Mouse (Mus musculus) CH12.LX (cell line): ENCODE data around the gene Mymk. TPM values are rescaled to one million over a fixed set of nuclear protein-coding genes. Genes with fewer than 3 reads are reported as not detected.

Experiments used
- DNase-seq: peaks from one replicate; pipeline ENCODE4 v3.0.0-alpha.2; 2013; ENCODE audit errors: extremely low read depth
- H3K27ac ChIP-seq: 2 replicates; pipeline ENCODE4 v1.5.1; 2012; ENCODE audit warnings: low read depth, mild to moderate bottlenecking, control low read depth, moderate library complexity; ENCODE audit not compliant: insufficient read depth
- H3K27me3 ChIP-seq: replicated peaks from 2 replicates; pipeline ENCODE3; 2012; ENCODE audit warnings: inconsistent platforms
- H3K36me3 ChIP-seq, 2 experiments: replicated peaks in 1 of 2; 2 replicates each; pipeline versions ENCODE3 to v1.6.1; 2012; ENCODE audit warnings: inconsistent platforms in 1 of 2, low read length in 1 of 2, mild to moderate bottlenecking in 1 of 2, mixed read lengths in 1 of 2, moderate library complexity in 1 of 2; ENCODE audit not compliant: control insufficient read depth in 1 of 2, insufficient read depth in 1 of 2
- H3K4me1 ChIP-seq, 2 experiments: 2 replicates each; pipeline ENCODE4 v1.6.1; 2012; ENCODE audit warnings: inconsistent platforms in 1 of 2, moderate library complexity in 1 of 2; ENCODE audit not compliant: insufficient read depth in 2 of 2, control insufficient read depth in 1 of 2
- H3K4me2 ChIP-seq: 2 replicates; pipeline ENCODE4 v1.6.1; 2012; ENCODE audit warnings: low read depth, mild to moderate bottlenecking, control low read depth; ENCODE audit not compliant: poor library complexity, insufficient read depth, severe bottlenecking
- H3K4me3 ChIP-seq, 3 experiments: fragments of 150-350 bp in 1 of 3; sonication (generic) in 1 of 3; replicated peaks in 1 of 3; 2 replicates each; pipeline versions ENCODE3 to v1.5.1; 2011 to 2012; ENCODE audit warnings: low read depth in 2 of 3, low read length in 2 of 3, mild to moderate bottlenecking in 2 of 3, moderate library complexity in 2 of 3, control low read depth in 1 of 3, improper control_type of control experiment in 1 of 3, inconsistent platforms in 1 of 3, mixed read lengths in 1 of 3; ENCODE audit not compliant: poor library complexity in 1 of 3
- H3K79me2 ChIP-seq: replicated peaks from 2 replicates; pipeline ENCODE4 v1.6.1; 2012; ENCODE audit warnings: mild to moderate bottlenecking, moderate library complexity; ENCODE audit not compliant: control insufficient read depth, poor library complexity, insufficient read depth, severe bottlenecking; ENCODE audit errors: extremely low read depth
- H3K9ac ChIP-seq: 2 replicates; pipeline ENCODE4 v1.6.1; 2012; ENCODE audit warnings: low read depth, mild to moderate bottlenecking, control low read depth, moderate library complexity; ENCODE audit not compliant: insufficient read depth
- H3K9me3 ChIP-seq: replicated peaks from 2 replicates; pipeline ENCODE3; 2012; ENCODE audit warnings: low read length, inconsistent platforms, mixed read lengths
- CHD2 ChIP-seq: IDR thresholded peaks from 2 replicates; pipeline ENCODE4 v1.6.1; 2011; ENCODE audit warnings: low read length, improper control_type of control experiment
- CTCF ChIP-seq, 2 experiments: IDR thresholded peaks in 1 of 2; conservative IDR thresholded peaks in 1 of 2; 2 replicates each; pipeline ENCODE4 v1.5.1; 2011 to 2012; ENCODE audit warnings: low read depth in 2 of 2, low read length in 2 of 2, improper control_type of control experiment in 1 of 2, inconsistent platforms in 1 of 2, mild to moderate bottlenecking in 1 of 2, moderate library complexity in 1 of 2
- E2F4 ChIP-seq: IDR thresholded peaks from 2 replicates; pipeline ENCODE4 v1.6.1; 2011; ENCODE audit warnings: low read depth, low read length, improper control_type of control experiment; ENCODE audit not compliant: insufficient replicate concordance
- ETS1 ChIP-seq: conservative IDR thresholded peaks from 2 replicates; pipeline ENCODE4 v1.6.1; 2012; ENCODE audit warnings: low read depth, mild to moderate bottlenecking, inconsistent platforms, low read length, improper control_type of control experiment, moderate library complexity
- HCFC1 ChIP-seq: IDR thresholded peaks from 2 replicates; pipeline ENCODE4 v1.6.1; 2012; ENCODE audit warnings: low read depth, mild to moderate bottlenecking, inconsistent platforms, low read length, improper control_type of control experiment
- JUN ChIP-seq: IDR thresholded peaks from 2 replicates; pipeline ENCODE4 v1.6.1; 2011; ENCODE audit warnings: low read depth, mild to moderate bottlenecking, low read length, improper control_type of control experiment, moderate library complexity; ENCODE audit not compliant: insufficient read depth
- MAFK ChIP-seq: IDR thresholded peaks from 2 replicates; pipeline ENCODE4 v1.6.1; 2011; ENCODE audit warnings: low read length, improper control_type of control experiment; ENCODE audit not compliant: insufficient replicate concordance
- MAX ChIP-seq: IDR thresholded peaks from 2 replicates; pipeline ENCODE4 v1.6.1; 2011; ENCODE audit warnings: low read length, improper control_type of control experiment
- MAZ ChIP-seq: IDR thresholded peaks from 2 replicates; pipeline ENCODE4 v1.6.1; 2012; ENCODE audit warnings: low read depth, mild to moderate bottlenecking, inconsistent platforms, low read length, improper control_type of control experiment, moderate library complexity
- MXI1 ChIP-seq: IDR thresholded peaks from 2 replicates; pipeline ENCODE4 v1.6.1; 2011; ENCODE audit warnings: mild to moderate bottlenecking, low read depth, low read length, improper control_type of control experiment
- MYC ChIP-seq: IDR thresholded peaks from 2 replicates; pipeline ENCODE4 v1.6.1; 2011; ENCODE audit warnings: low read depth, mild to moderate bottlenecking, improper control_type of control experiment, low read length
- NRF1 ChIP-seq: IDR thresholded peaks from 2 replicates; pipeline ENCODE4 v1.6.1; 2014; ENCODE audit warnings: low read depth, mild to moderate bottlenecking, inconsistent platforms, low read length, improper control_type of control experiment, moderate library complexity
- SIN3A ChIP-seq: IDR thresholded peaks from 2 replicates; pipeline ENCODE4 v1.6.1; 2012; ENCODE audit warnings: low read length, improper control_type of control experiment, inconsistent platforms
- SMC3 ChIP-seq: IDR thresholded peaks from 2 replicates; pipeline ENCODE4 v1.6.1; 2011; ENCODE audit warnings: low read depth, low read length, improper control_type of control experiment
- TBP ChIP-seq: conservative IDR thresholded peaks from 2 replicates; pipeline ENCODE4 v1.6.1; 2011; ENCODE audit warnings: low read depth, low read length, improper control_type of control experiment
- UBTF ChIP-seq: IDR thresholded peaks from 2 replicates; pipeline ENCODE4 v1.6.1; 2012; ENCODE audit warnings: low read depth, mild to moderate bottlenecking, inconsistent platforms, low read length, improper control_type of control experiment, moderate library complexity
- USF1 ChIP-seq: IDR thresholded peaks from 2 replicates; pipeline ENCODE4 v1.6.1; 2014; ENCODE audit warnings: low read depth, mild to moderate bottlenecking, inconsistent platforms, low read length, improper control_type of control experiment
- ZMIZ1 ChIP-seq: IDR thresholded peaks from 2 replicates; pipeline ENCODE4 v1.6.1; 2012; ENCODE audit warnings: low read depth, mild to moderate bottlenecking, inconsistent platforms, low read length, improper control_type of control experiment
- ZNF384 ChIP-seq: IDR thresholded peaks from 2 replicates; pipeline ENCODE4 v1.6.1; 2012; ENCODE audit warnings: low read depth, low read length, improper control_type of control experiment, inconsistent platforms
- dilution Hi-C: fragments of 300-500 bp; cut with MboI; formaldehyde crosslinking; loops from 2 replicates; pipeline ENCODE4 v1.14.3; 2020; ENCODE audit warnings: low sequenced_read_pairs; ENCODE audit not compliant: extremely low pct_unique_long_range_greater_than_20kb, extremely low pct_ligation_motif_present
- in situ Hi-C: fragments of 300-500 bp; cut with MboI; formaldehyde crosslinking; loops from 3 replicates; pipeline ENCODE4 v1.14.3; 2019; ENCODE audit warnings: low sequenced_read_pairs, low pct_ligation_motif_present, low pct_unique_long_range_greater_than_20kb, mixed read lengths
- polyA plus RNA-seq: library from polyadenylated mRNA; unstranded; fragments of >175 nt; gene quantifications from 2 replicates; pipeline ENCODE4 v1.2.1, GENCODE M21; 2012; ENCODE audit warnings: low read depth; ENCODE audit not compliant: insufficient read length
- total RNA-seq, 2 experiments: library from RNA; depleted of rRNA; stranded (reverse); fragments of 300-350 nt in 1 of 2; fragments of >200 nt in 1 of 2; gene quantifications; 2 replicates each; pipeline ENCODE4 v1.2.3; 2012 to 2014

The Mymk gene
- total and polyA plus RNA-seq, 3 experiments: not detected

- Histone ChIP-seq H3K4me2 (no peak overlapping the region), H3K9ac (no peak overlapping the region), H3K36me3 (no peaks in the 10 kb centered on the region), H3K27me3 (peaks cover 53% of the 10 kb centered on the region), H3K4me1 (peaks cover 0 to 7% of the 10 kb centered on the region in 2 experiments; a peak in 1 of 4 replicates), H3K9me3 (no peaks in the 10 kb centered on the region), H3K4me3 (no peak overlapping the region), H3K79me2 (no peaks in the 10 kb centered on the region), H3K27ac (no peak overlapping the region)
- dilution Hi-C loops (no loop called here), in situ Hi-C loops (no loop called here)
- no peak for DNase-seq
- TF ChIP-seq MAZ (no peak), MYC (no peak), SMC3 (no peak), USF1 (no peak)
- TF ChIP-seq, all 38 proteins: peak for 0
Observed at GRCm38 (mm10) chr2:27067124-27067523, 4.9 kb downstream of the Mymk start.

- Histone ChIP-seq H3K36me3 (no peaks in the 10 kb centered on the region), H3K9me3 (no peaks in the 10 kb centered on the region), H3K79me2 (no peaks in the 10 kb centered on the region), H3K4me2 (no peak overlapping the region), H3K4me1 (peaks cover 0 to 4% of the 10 kb centered on the region in 2 experiments; a peak in 1 of 4 replicates), H3K9ac (no peak overlapping the region), H3K27ac (no peak overlapping the region), H3K4me3 (no peak overlapping the region), H3K27me3 (peaks cover 7% of the 10 kb centered on the region)
- DNase-seq: no peak
- dilution Hi-C loops: no loop called here
- TF ChIP-seq SMC3 (no peak), UBTF (no peak), TBP (no peak), CHD2 (no peak), ZNF384 (no peak), ZMIZ1 (no peak), CTCF (conservative IDR thresholded peaks at IDR 0.05 in 1 of 2, IDR thresholded peaks at IDR 0.05 in 1 of 2; ENCODE audit: low read depth in 2 of 2, low read length in 2 of 2) (no peak), MXI1 (no peak), HCFC1 (no peak), E2F4 (no peak), MYC (no peak), SIN3A (no peak), MAFK (no peak), NRF1 (no peak), MAX (no peak), JUN (no peak), ETS1 (no peak)
- in situ Hi-C loops: no loop called here
Observed at GRCm38 (mm10) chr2:27059187-27059586, 12.8 kb downstream of the Mymk start.
